12 mouse cellular contexts compared by ENCODE assay signal in genomic region chr9:100462098-100462497, GRCm38 (mm10). TPM values are rescaled to one million over a fixed set of nuclear protein-coding genes. Genes with fewer than 3 reads are reported as not detected.
DNase-seq lines count a peak whose midpoint lies in the region; ATAC-seq and TF ChIP-seq lines count a peak whose summit lies in the region.
"Had no signal": no experiment of that assay in that cellular context is flagged by ENCODE, and none has a peak within 500 bp of the region (broad histone marks: within the 10 kb centered on the region; RNA-seq: fewer than 3 reads in every experiment).

No protein-coding gene starts in this region.

- no peak overlapping the region for H3K9ac ChIP-seq in forebrain, embryonic 14.5 days (ENCODE audit: low read length)
- H3K9ac ChIP-seq in forebrain, postnatal 0 days, result no peak overlapping the region
- no peak overlapping the region for H3K9ac ChIP-seq in lung, postnatal 0 days (replicated peaks; ENCODE audit: low read depth)
- H3K9ac ChIP-seq: limb, embryonic 13.5 days; midbrain, embryonic 15.5 days; neural tube, embryonic 15.5 days had no signal

- ATAC-seq in forebrain, embryonic 14.5 days, result no peak
- no peak for ATAC-seq in forebrain, postnatal 0 days
- peak; percentile 23; the same call in 1 of the 2 replicates for ATAC-seq in lung, postnatal 0 days
- peak; percentile 61 for ATAC-seq in activated CD4-positive, CD25-positive, alpha-beta regulatory T cell, adult 4 months
- ATAC-seq: midbrain, embryonic 15.5 days had no signal

- no peak for TF ChIP-seq CTCF in forebrain, postnatal 0 days (IDR thresholded peaks at IDR 0.05; ENCODE audit: low read depth)
- no peak for TF ChIP-seq CTCF in lung, postnatal 0 days (IDR thresholded peaks at IDR 0.05)
- no peak for TF ChIP-seq CTCF in small intestine, adult 2 months (IDR thresholded peaks at IDR 0.05; ENCODE audit: extremely low read depth, insufficient read length, insufficient replicate concordance, low read depth, low read length)

- DNase-seq in forebrain, embryonic 14.5 days (ENCODE audit: low spot score), result no peak
- DNase-seq in forebrain, postnatal 0 days, result no peak
- DNase-seq in lung, postnatal 0 days (ENCODE audit: low spot score), result peak; percentile 17
- DNase-seq in lung, postnatal 14 days, result no peak
- DNase-seq in yolk sac, embryonic 10.5 days (ENCODE audit: low spot score), result no peak
- no peak for DNase-seq in ovary, postnatal 36 days (ENCODE audit: low spot score)

- H3K4me2 ChIP-seq in forebrain, embryonic 14.5 days (ENCODE audit: low read length), result no peak overlapping the region
- H3K4me2 ChIP-seq in forebrain, postnatal 0 days (ENCODE audit: low read depth), result no peak overlapping the region
- H3K4me2 ChIP-seq in lung, postnatal 0 days (replicated peaks; ENCODE audit: low read depth, low read length), result no peak overlapping the region
- H3K4me2 ChIP-seq: limb, embryonic 13.5 days; midbrain, embryonic 15.5 days; neural tube, embryonic 15.5 days had no signal

- 0 out of 2 replicates have a peak, but pooled peaks cover under 1% of the 10 kb centered on the region for H3K4me1 ChIP-seq in forebrain, embryonic 14.5 days (ENCODE audit: control insufficient read depth, insufficient read depth, low read length)
- no peaks in the 10 kb centered on the region for H3K4me1 ChIP-seq in forebrain, postnatal 0 days (ENCODE audit: insufficient read depth)
- H3K4me1 ChIP-seq in lung, postnatal 0 days (ENCODE audit: insufficient read depth, low read depth, low read length), result peaks cover 3% of the 10 kb centered on the region; the same call in 1 of the 2 replicates
- H3K4me1 ChIP-seq in small intestine, adult 2 months (ENCODE audit: control insufficient read depth, insufficient read depth, insufficient read length, low read length), result peaks cover 14% of the 10 kb centered on the region
- H3K4me1 ChIP-seq: forebrain, embryonic 10.5 days; limb, embryonic 13.5 days; midbrain, embryonic 15.5 days; neural tube, embryonic 15.5 days had no signal

- TF ChIP-seq POLR2A in small intestine, adult 2 months (IDR thresholded peaks at IDR 0.05; ENCODE audit: low read depth, low read length), result no peak

- no peaks in the 10 kb centered on the region for H3K9me3 ChIP-seq in forebrain, embryonic 14.5 days (replicated peaks; ENCODE audit: control insufficient read depth, low read length)
- no peaks in the 10 kb centered on the region for H3K9me3 ChIP-seq in forebrain, postnatal 0 days (ENCODE audit: low read length)
- H3K9me3 ChIP-seq in lung, postnatal 0 days (ENCODE audit: low read length), result no peaks in the 10 kb centered on the region
- H3K9me3 ChIP-seq: forebrain, embryonic 10.5 days; limb, embryonic 13.5 days; midbrain, embryonic 15.5 days; neural tube, embryonic 15.5 days had no signal

- no peak overlapping the region for H3K4me3 ChIP-seq in forebrain, embryonic 14.5 days (ENCODE audit: low read depth, low read length)
- H3K4me3 ChIP-seq in forebrain, postnatal 0 days (ENCODE audit: low read depth, low read length), result no peak overlapping the region
- no peak overlapping the region for H3K4me3 ChIP-seq in lung, postnatal 0 days (ENCODE audit: low read depth, low read length)
- no peak overlapping the region for H3K4me3 ChIP-seq in small intestine, adult 2 months (ENCODE audit: low read depth, low read length)
- H3K4me3 ChIP-seq: forebrain, embryonic 10.5 days; limb, embryonic 13.5 days; midbrain, embryonic 15.5 days; neural tube, embryonic 15.5 days had no signal

- H3K27ac ChIP-seq in forebrain, embryonic 14.5 days (ENCODE audit: low read depth, low read length), result 0 out of 2 replicates have a peak overlapping the region, but pooled peaks have one; percentile 15
- H3K27ac ChIP-seq in forebrain, postnatal 0 days (ENCODE audit: low read depth, low read length), result no peak overlapping the region
- H3K27ac ChIP-seq in lung, postnatal 0 days (ENCODE audit: low read length), result 0 out of 2 replicates have a peak overlapping the region, but pooled peaks have one; percentile 57
- H3K27ac ChIP-seq in small intestine, adult 2 months (ENCODE audit: insufficient read depth, low read depth, low read length), result peak overlapping the region; percentile 74
- H3K27ac ChIP-seq: forebrain, embryonic 10.5 days; limb, embryonic 13.5 days; midbrain, embryonic 15.5 days; neural tube, embryonic 15.5 days had no signal

- TF ChIP-seq EP300 in lung, postnatal 0 days (IDR thresholded peaks at IDR 0.05), result no peak; the same call in 1 of the 2 replicates

- no peaks in the 10 kb centered on the region for H3K27me3 ChIP-seq in forebrain, embryonic 14.5 days (replicated peaks; ENCODE audit: control insufficient read depth, insufficient read depth, low read length)
- H3K27me3 ChIP-seq in forebrain, postnatal 0 days (ENCODE audit: insufficient read depth, low read length), result no peaks in the 10 kb centered on the region
- H3K27me3 ChIP-seq in lung, postnatal 0 days (replicated peaks; ENCODE audit: insufficient read depth, low read length), result no peaks in the 10 kb centered on the region
- no peaks in the 10 kb centered on the region for H3K27me3 ChIP-seq in small intestine, adult 2 months (ENCODE audit: control insufficient read depth, insufficient read depth, low read length)
- H3K27me3 ChIP-seq: limb, embryonic 13.5 days; midbrain, embryonic 15.5 days; neural tube, embryonic 15.5 days had no signal

- WGBS in forebrain, embryonic 14.5 days, result 94% methylated on average over 4 of the region's 4 CpGs
- WGBS in forebrain, postnatal 0 days, result 87% methylated on average over 4 of the region's 4 CpGs
- WGBS in lung, postnatal 0 days, result 70% methylated on average over 4 of the region's 4 CpGs
- 88% methylated on average over 4 of the region's 4 CpGs for WGBS in small intestine, adult 2 months

- peaks cover 4% of the 10 kb centered on the region; the same call in 1 of the 2 replicates for H3K36me3 ChIP-seq in forebrain, embryonic 14.5 days (ENCODE audit: control insufficient read depth, insufficient read depth, low read length)
- H3K36me3 ChIP-seq in forebrain, postnatal 0 days (ENCODE audit: insufficient read depth), result no peaks in the 10 kb centered on the region
- 0 out of 2 replicates have a peak, but pooled peaks cover 8% of the 10 kb centered on the region for H3K36me3 ChIP-seq in lung, postnatal 0 days (ENCODE audit: insufficient read depth, low read length)
- H3K36me3 ChIP-seq in small intestine, adult 2 months (ENCODE audit: control insufficient read depth, insufficient read depth, low read length), result peaks cover 12% of the 10 kb centered on the region
- H3K36me3 ChIP-seq: midbrain, embryonic 15.5 days; neural tube, embryonic 15.5 days had no signal

RNA-seq across cellular contexts. Expression of gene Il20rb, which starts 24.5 kb away (rescaled TPM):
- 0.50 and 0.79 TPM in 2 replicates for polyA plus RNA-seq in forebrain, embryonic 14.5 days (2014; fragmentation: Nextera tagmentation; extraction: Ambion mirVana)
- total RNA-seq in forebrain, postnatal 0 days (2014; rRNA removed), result 0.92 and 1.1 TPM in 2 replicates
- 0.77 and 1.4 TPM in 2 replicates for polyA plus RNA-seq in forebrain, postnatal 0 days (2015; fragmentation: Nextera tagmentation; extraction: Ambion mirVana)
- 1.9 and 2.2 TPM in 2 replicates for polyA plus RNA-seq in lung, postnatal 0 days (2015; fragmentation: Nextera tagmentation; extraction: Ambion mirVana)
- 1 to 10 TPM; 1.6 to 2.1 TPM for polyA plus RNA-seq in activated CD4-positive, CD25-positive, alpha-beta regulatory T cell, adult 4 months (2017; shearing (Covaris generic))
- polyA plus RNA-seq in small intestine, adult 2 months (2012; rRNA removed), result 0.61 and 1.1 TPM in 2 replicates

Comparison
In these comparisons a context has a peak if more than half of its experiments do, and no peak if none do; other contexts are left out.
1. ATAC-seq: peak in lung, postnatal 0 days (single experiment) and activated CD4-positive, CD25-positive, alpha-beta regulatory T cell, adult 4 months (single experiment); none in forebrain, embryonic 14.5 days (single experiment) and forebrain, postnatal 0 days (single experiment).